17 mouse cellular contexts compared by ENCODE assay signal in genomic region chr14:120406271-120406670, GRCm38 (mm10).
DNase-seq lines count a peak whose midpoint lies in the region; ATAC-seq and TF ChIP-seq lines count a peak whose summit lies in the region.
"Had no signal": no experiment of that assay in that cellular context is flagged by ENCODE, and none has a peak within 500 bp of the region (broad histone marks: within the 10 kb centered on the region; RNA-seq: fewer than 3 reads in every experiment).

No protein-coding gene starts in this region.

- intact Hi-C loops in heart, postnatal 36 days (cut with DNase I): no loop called here

- peaks cover 89% of the 10 kb centered on the region for H3K36me3 ChIP-seq in heart, embryonic 13.5 days
- peaks cover 22% of the 10 kb centered on the region for H3K36me3 ChIP-seq in lung, embryonic 16.5 days (ENCODE audit: control insufficient read depth, insufficient read depth, low read length)
- peaks cover 81% of the 10 kb centered on the region for H3K36me3 ChIP-seq in limb, embryonic 13.5 days
- H3K36me3 ChIP-seq in stomach, embryonic 15.5 days: peaks cover 17% of the 10 kb centered on the region

- no peak overlapping the region for H3K4me3 ChIP-seq in heart, embryonic 13.5 days
- H3K4me3 ChIP-seq in lung, embryonic 16.5 days (ENCODE audit: low read length): no peak overlapping the region
- no peak overlapping the region for H3K4me3 ChIP-seq in lung, adult 2 months (replicated peaks; ENCODE audit: extremely low read depth, low read depth, low read length)
- no peak overlapping the region for H3K4me3 ChIP-seq in limb, embryonic 13.5 days
- no peak overlapping the region for H3K4me3 ChIP-seq in stomach, embryonic 15.5 days (replicated peaks)
- H3K4me3 ChIP-seq: forebrain, embryonic 12.5 days; heart, embryonic 15.5 days; kidney, embryonic 15.5 days; liver, embryonic 13.5 days; neural tube, embryonic 13.5 days had no signal

- no peak for DNase-seq in heart, postnatal 36 days
- no peak for DNase-seq in lung, adult 2 months
- no peak for DNase-seq in thymus, adult 18-20 months
- DNase-seq in thymus, postnatal 4 days: no peak
- DNase-seq: cerebellum, adult 9-11 months; liver, embryonic 13.5 days; midbrain, embryonic 14.5 days; right cerebral cortex, adult 18-20 months had no signal

- WGBS in heart, embryonic 13.5 days: 52% methylated on average over 6 of the region's 6 CpGs
- WGBS in lung, embryonic 16.5 days: 39% methylated on average over 6 of the region's 6 CpGs
- 58% methylated on average over 6 of the region's 6 CpGs for WGBS in lung, adult 2 months
- whole genome bisulfite sequencing in limb, embryonic 13.5 days: 76% methylated on average over 6 of the region's 6 CpGs
- 54% methylated on average over 6 of the region's 6 CpGs for WGBS in stomach, embryonic 15.5 days

- no peak overlapping the region for H3K4me2 ChIP-seq in heart, embryonic 13.5 days
- H3K4me2 ChIP-seq in lung, embryonic 16.5 days (ENCODE audit: low read depth, low read length): no peak overlapping the region
- H3K4me2 ChIP-seq in limb, embryonic 13.5 days (replicated peaks): no peak overlapping the region
- H3K4me2 ChIP-seq in stomach, embryonic 15.5 days: no peak overlapping the region
- H3K4me2 ChIP-seq: forebrain, embryonic 12.5 days; heart, embryonic 15.5 days; kidney, embryonic 15.5 days; liver, embryonic 13.5 days; neural tube, embryonic 13.5 days had no signal

- TF ChIP-seq CTCF in lung, adult 2 months (IDR thresholded peaks at IDR 0.05; ENCODE audit: insufficient read depth, low read length): no peak

- H3K9ac ChIP-seq in heart, embryonic 13.5 days: no peak overlapping the region
- no peak overlapping the region for H3K9ac ChIP-seq in lung, embryonic 16.5 days (ENCODE audit: low read length)
- H3K9ac ChIP-seq in limb, embryonic 13.5 days: no peak overlapping the region
- H3K9ac ChIP-seq in stomach, embryonic 15.5 days: no peak overlapping the region
- H3K9ac ChIP-seq: forebrain, embryonic 12.5 days; heart, embryonic 15.5 days; kidney, embryonic 15.5 days; liver, embryonic 13.5 days; neural tube, embryonic 13.5 days had no signal

- H3K4me1 ChIP-seq in heart, embryonic 13.5 days: peaks cover 15% of the 10 kb centered on the region
- H3K4me1 ChIP-seq in lung, embryonic 16.5 days (replicated peaks; ENCODE audit: control insufficient read depth, insufficient read depth, low read length): peaks cover 13% of the 10 kb centered on the region
- H3K4me1 ChIP-seq in lung, adult 2 months (ENCODE audit: control insufficient read depth, insufficient read depth, low read length): peaks cover 8% of the 10 kb centered on the region; the same call in 1 of the 2 replicates
- H3K4me1 ChIP-seq in limb, embryonic 13.5 days: peaks cover 12% of the 10 kb centered on the region
- H3K4me1 ChIP-seq in stomach, embryonic 15.5 days: 0 out of 2 replicates have a peak, but pooled peaks cover 5% of the 10 kb centered on the region
- H3K4me1 ChIP-seq: forebrain, embryonic 12.5 days; kidney, embryonic 15.5 days; neural tube, embryonic 13.5 days had no signal

- no peak for ATAC-seq in heart, embryonic 13.5 days (ENCODE audit: extremely low read depth, insufficient number of reproducible peaks, low FRiP score, low TSS enrichment)
- ATAC-seq in lung, embryonic 16.5 days (ENCODE audit: low read depth): peak; percentile 43; the same call in 1 of the 2 replicates
- no peak for ATAC-seq in limb, embryonic 13.5 days (ENCODE audit: low FRiP score, low read depth)
- peak; percentile 40; the same call in 1 of the 2 replicates for ATAC-seq in stomach, embryonic 15.5 days (ENCODE audit: insufficient read depth, low FRiP score, low read depth)

- no peak for TF ChIP-seq POLR2A in lung, adult 2 months (IDR thresholded peaks at IDR 0.05; ENCODE audit: borderline replicate concordance, extremely low read depth, low read depth, low read length)

- H3K9me3 ChIP-seq in heart, embryonic 13.5 days: no peaks in the 10 kb centered on the region
- no peaks in the 10 kb centered on the region for H3K9me3 ChIP-seq in lung, embryonic 16.5 days (ENCODE audit: control insufficient read depth, low read length)
- H3K9me3 ChIP-seq in limb, embryonic 13.5 days: no peaks in the 10 kb centered on the region
- no peaks in the 10 kb centered on the region for H3K9me3 ChIP-seq in stomach, embryonic 15.5 days
- H3K9me3 ChIP-seq: forebrain, embryonic 12.5 days; heart, embryonic 15.5 days; kidney, embryonic 15.5 days; liver, embryonic 13.5 days; neural tube, embryonic 13.5 days had no signal

- H3K27ac ChIP-seq in heart, embryonic 13.5 days (replicated peaks): peak overlapping the region; percentile 53; the same call in 1 of the 2 replicates
- H3K27ac ChIP-seq in lung, embryonic 16.5 days (ENCODE audit: low read length): peak overlapping the region; percentile 83
- 0 out of 2 replicates have a peak overlapping the region, but pooled peaks have one; percentile 15 for H3K27ac ChIP-seq in limb, embryonic 13.5 days
- H3K27ac ChIP-seq in stomach, embryonic 15.5 days: peak overlapping the region; percentile 80
- H3K27ac ChIP-seq: forebrain, embryonic 12.5 days; heart, embryonic 15.5 days; kidney, embryonic 15.5 days; neural tube, embryonic 13.5 days had no signal

- H3K27me3 ChIP-seq in heart, embryonic 13.5 days (replicated peaks): no peaks in the 10 kb centered on the region
- no peaks in the 10 kb centered on the region for H3K27me3 ChIP-seq in lung, embryonic 16.5 days (ENCODE audit: control insufficient read depth, insufficient read depth, low read depth, low read length)
- no peaks in the 10 kb centered on the region for H3K27me3 ChIP-seq in limb, embryonic 13.5 days
- no peaks in the 10 kb centered on the region for H3K27me3 ChIP-seq in stomach, embryonic 15.5 days (replicated peaks)
- H3K27me3 ChIP-seq: CH12.LX; forebrain, embryonic 12.5 days; heart, embryonic 15.5 days; kidney, embryonic 15.5 days; liver, embryonic 13.5 days; neural tube, embryonic 13.5 days had no signal

Comparison
In these comparisons a context has a peak if more than half of its experiments do, and no peak if none do; other contexts are left out.
1. ATAC-seq: peak in lung, embryonic 16.5 days (single experiment) and stomach, embryonic 15.5 days (single experiment); none in heart, embryonic 13.5 days (single experiment) and limb, embryonic 13.5 days (single experiment).
2. H3K27ac ChIP-seq: peak in every context shown above with its lines; median percentile 83 in lung, embryonic 16.5 days; 80 in stomach, embryonic 15.5 days; 53 in heart, embryonic 13.5 days; 15 in limb, embryonic 13.5 days.